Mouse (Mus musculus) midbrain, postnatal 0 days (tissue): ENCODE measurements around the gene St3gal3. TPM values are rescaled to one million over a fixed set of nuclear protein-coding genes. Genes with fewer than 3 reads are reported as not detected.

ENCODE experiments used
- ATAC-seq: fragments of 200-750 bp; cut with Nextera tagmentation; 2 replicates; pipeline ENCODE4 v1.8.0; 2017; ENCODE audit warnings: moderate number of reproducible peaks, mild to moderate bottlenecking, moderate TSS enrichment, moderate library complexity; ENCODE audit not compliant: low FRiP score
- DNase-seq: peaks from one replicate; pipeline ENCODE4 v3.0.0-alpha.2; 2015; ENCODE audit warnings: low spot score
- H3K27ac ChIP-seq: fragments of 300-500 bp; sonication (generic); 2 replicates; pipeline ENCODE4 v1.5.1; 2014; ENCODE audit warnings: low read depth, mild to moderate bottlenecking, low read length, mixed read lengths
- H3K27me3 ChIP-seq: fragments of 300-500 bp; sonication (generic); 2 replicates; pipeline ENCODE4 v1.6.1; 2014; ENCODE audit warnings: low read length, control low read depth, mixed read lengths; ENCODE audit not compliant: insufficient read depth
- H3K36me3 ChIP-seq: fragments of 300-500 bp; sonication (generic); 2 replicates; pipeline ENCODE4 v1.6.1; 2014; ENCODE audit warnings: low read length, control low read depth, mixed read lengths; ENCODE audit not compliant: insufficient read depth
- H3K4me1 ChIP-seq: fragments of 300-500 bp; sonication (generic); 2 replicates; pipeline ENCODE4 v1.6.1; 2014; ENCODE audit warnings: mild to moderate bottlenecking, control low read depth, antibody characterized with exemption, low read length, mixed read lengths; ENCODE audit not compliant: insufficient read depth
- H3K4me2 ChIP-seq: fragments of 300-500 bp; sonication (generic); 2 replicates; pipeline ENCODE4 v1.6.1; 2014; ENCODE audit warnings: low read depth, mild to moderate bottlenecking, low read length, mixed read lengths; ENCODE audit not compliant: poor library complexity, severe bottlenecking
- H3K4me3 ChIP-seq: fragments of 300-500 bp; sonication (generic); 2 replicates; pipeline ENCODE4 v1.5.1; 2014; ENCODE audit warnings: low read depth, mild to moderate bottlenecking, low read length, moderate library complexity
- H3K9ac ChIP-seq: fragments of 300-500 bp; sonication (generic); replicated peaks from 2 replicates; pipeline ENCODE4 v1.6.1; 2014; ENCODE audit warnings: mild to moderate bottlenecking, low read length, moderate library complexity, mixed read lengths; ENCODE audit not compliant: poor library complexity, severe bottlenecking
- H3K9me3 ChIP-seq: fragments of 300-500 bp; sonication (generic); 2 replicates; pipeline ENCODE4 v1.6.1; 2016; ENCODE audit warnings: low read length, control low read depth
- CTCF ChIP-seq: IDR thresholded peaks from 2 replicates; pipeline ENCODE4 v1.5.1; 2016; ENCODE audit warnings: antibody characterized with exemption, mild to moderate bottlenecking
- WGBS: fragments of 180-500 bp; shearing (Covaris S2); extraction: QIAGEN DNeasy Blood & Tissue Kit; methylation state at CpG from one replicate; pipeline ENCODE4 v1.1.7; 2014; 5-methylcytosine and 5-hydroxymethylcytosine counted together
- polyA plus RNA-seq: library from polyadenylated mRNA; unstranded; fragments of >200 nt; fragmentation: Nextera tagmentation; extraction: Ambion mirVana; gene quantifications from 2 replicates; pipeline ENCODE4 v1.2.1, GENCODE M21; 2015
- total RNA-seq: library from RNA; depleted of rRNA; stranded (reverse); fragments of >200 nt; gene quantifications from 2 replicates; pipeline ENCODE4 v1.2.3, GENCODE M21; 2014

Gene St3gal3
- total and polyA plus RNA-seq, 2 experiments from 2014 or later = 10.7 to 46.3 TPM

DNA sequence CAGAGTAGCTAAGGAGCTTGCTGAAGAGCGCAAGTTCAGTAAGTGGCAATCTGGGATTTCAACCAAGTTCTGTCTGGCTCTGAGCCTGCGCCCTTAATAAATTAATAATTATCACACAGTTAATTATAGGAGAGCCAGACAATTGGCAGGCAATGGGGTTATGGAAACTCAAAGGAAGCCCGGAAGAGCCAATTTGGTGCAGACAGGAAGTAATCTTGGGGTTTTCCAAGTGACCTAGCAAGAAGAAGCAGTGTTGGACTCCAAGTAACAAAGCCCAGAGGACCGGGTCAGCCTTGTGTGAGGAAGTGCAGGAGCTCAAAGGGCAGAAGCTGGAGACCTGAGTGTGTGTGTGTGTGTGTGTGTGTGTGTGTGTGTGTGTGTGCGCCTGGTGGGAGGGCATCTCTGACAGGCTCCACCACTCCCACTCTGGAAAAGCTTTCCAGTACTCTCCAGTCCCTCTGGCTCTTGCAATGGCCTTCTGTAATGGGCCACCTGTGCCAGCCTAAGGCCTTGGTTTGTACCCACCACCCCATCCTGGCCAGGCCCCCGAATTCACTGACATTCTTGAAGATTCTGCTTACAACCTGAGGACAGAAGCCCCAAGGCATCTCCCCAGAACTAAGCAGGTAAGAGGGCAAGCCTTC lies 103.5 kb downstream of the St3gal3 start:
- H3K4me3 ChIP-seq = no peak overlapping the region
- no peak overlapping the region for H3K27ac ChIP-seq
- no peak overlapping the region for H3K9ac ChIP-seq
- no peaks in the 10 kb centered on the region for H3K9me3 ChIP-seq
- TF ChIP-seq CTCF = no peak
- no peaks in the 10 kb centered on the region for H3K27me3 ChIP-seq
- no peak for ATAC-seq
- no peaks in the 10 kb centered on the region for H3K36me3 ChIP-seq
- WGBS = 87% methylated on average over 6 of the region's 6 CpGs
- H3K4me1 ChIP-seq = no peaks in the 10 kb centered on the region
- H3K4me2 ChIP-seq = no peak overlapping the region
- DNase-seq = peak; percentile 69

DNA sequence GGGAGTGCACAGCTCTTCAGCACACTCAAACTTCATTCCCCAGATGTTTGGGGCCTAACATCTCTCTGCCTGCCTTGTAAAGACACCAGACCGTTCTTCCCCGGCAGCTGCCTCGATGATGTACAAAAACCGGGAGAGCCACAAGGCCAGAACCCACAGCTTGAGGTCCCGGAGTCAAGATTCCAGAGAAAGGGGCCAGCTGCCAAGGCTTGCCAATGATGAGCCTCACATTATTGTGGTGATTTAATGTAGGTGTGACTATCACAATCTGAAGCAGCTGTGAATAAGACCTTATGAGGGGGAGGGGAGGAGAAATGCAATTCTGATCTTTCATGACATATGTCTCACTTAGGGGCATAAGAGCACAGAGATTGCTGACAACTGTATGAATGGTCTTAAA lies 104.4 kb downstream of the St3gal3 start:
- WGBS = 69% methylated on average over 5 of the region's 5 CpGs
- Histone ChIP-seq H3K36me3 (no peaks in the 10 kb centered on the region), H3K27ac (no peak overlapping the region)

DNA sequence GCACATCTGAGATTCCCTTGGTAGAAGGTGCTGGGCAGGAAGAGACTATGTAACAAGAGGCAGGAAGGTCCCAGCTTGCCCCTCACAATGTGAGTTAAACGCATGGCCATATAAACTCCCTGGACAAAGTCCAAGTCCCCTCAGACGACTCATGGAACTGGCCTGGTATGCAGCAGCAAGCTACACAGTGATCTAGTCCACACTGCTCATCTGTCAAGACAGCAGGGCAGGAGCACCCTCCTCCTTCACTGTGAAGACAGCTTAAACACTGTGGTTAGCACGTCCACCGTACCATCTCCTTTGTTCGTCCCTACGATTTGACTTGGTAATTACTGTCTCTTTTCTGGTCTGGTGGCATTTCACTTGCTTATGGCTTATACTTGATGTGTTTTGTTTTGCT lies 104.8 kb downstream of the St3gal3 start:
- WGBS = 43% methylated on average over 6 of the region's 6 CpGs
- DNase-seq (no peak), ATAC-seq (no peak)
- Histone ChIP-seq H3K9ac (no peak overlapping the region), H3K36me3 (no peaks in the 10 kb centered on the region), H3K9me3 (no peaks in the 10 kb centered on the region), H3K27me3 (no peaks in the 10 kb centered on the region), H3K27ac (no peak overlapping the region), H3K4me2 (no peak overlapping the region), H3K4me1 (no peaks in the 10 kb centered on the region), H3K4me3 (no peak overlapping the region)
- TF ChIP-seq CTCF = no peak

More for the DNA sequence above, 104.4 kb downstream of the St3gal3 start:
- Histone ChIP-seq H3K4me1 (no peaks in the 10 kb centered on the region), H3K4me3 (no peak overlapping the region), H3K27me3 (no peaks in the 10 kb centered on the region), H3K9me3 (no peaks in the 10 kb centered on the region), H3K9ac (no peak overlapping the region), H3K4me2 (no peak overlapping the region)
- no peak for TF ChIP-seq CTCF
- no peak for ATAC-seq
- DNase-seq = no peak

DNA sequence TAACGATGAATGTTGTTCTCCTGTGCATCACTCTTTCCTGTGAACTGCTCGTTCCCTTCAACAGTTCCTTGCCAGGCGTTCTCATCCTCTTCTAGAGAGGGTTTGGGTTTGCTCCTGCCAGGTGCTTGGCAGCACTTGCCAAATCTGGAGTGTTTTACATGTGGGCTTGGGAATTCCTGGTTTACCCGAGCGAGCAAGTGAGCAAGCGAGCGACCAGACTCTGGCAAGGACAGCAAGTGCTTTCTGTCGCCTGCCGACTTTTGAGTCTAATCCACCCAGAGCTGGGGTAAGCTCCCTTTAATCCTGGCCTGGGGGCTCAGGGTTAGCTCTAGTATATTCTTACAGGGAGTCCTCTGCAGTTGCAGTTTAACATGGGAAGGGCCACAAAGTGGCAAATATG lies 105.7 kb downstream of the St3gal3 start:
- Histone ChIP-seq H3K9ac (no peak overlapping the region), H3K27ac (no peak overlapping the region), H3K4me3 (no peak overlapping the region), H3K4me1 (no peaks in the 10 kb centered on the region), H3K9me3 (no peaks in the 10 kb centered on the region), H3K36me3 (no peaks in the 10 kb centered on the region), H3K4me2 (no peak overlapping the region), H3K27me3 (no peaks in the 10 kb centered on the region)
- no peak for ATAC-seq
- WGBS = 33% methylated on average over 9 of the region's 9 CpGs
- TF ChIP-seq CTCF = no peak
- DNase-seq = peak; percentile 14

GRCm38 (mm10) chr4:118025931-118026330 lies 108.8 kb downstream of the St3gal3 start:
- no peaks in the 10 kb centered on the region for H3K4me1 ChIP-seq
- no peaks in the 10 kb centered on the region for H3K27me3 ChIP-seq
- H3K4me3 ChIP-seq = no peak overlapping the region
- no peak overlapping the region for H3K4me2 ChIP-seq
- H3K27ac ChIP-seq = no peak overlapping the region
- no peak for TF ChIP-seq CTCF
- WGBS = 85% methylated on average over 7 of the region's 7 CpGs
- no peak for ATAC-seq
- no peak for DNase-seq
- H3K9me3 ChIP-seq = no peaks in the 10 kb centered on the region
- no peaks in the 10 kb centered on the region for H3K36me3 ChIP-seq
- H3K9ac ChIP-seq = no peak overlapping the region

DNA sequence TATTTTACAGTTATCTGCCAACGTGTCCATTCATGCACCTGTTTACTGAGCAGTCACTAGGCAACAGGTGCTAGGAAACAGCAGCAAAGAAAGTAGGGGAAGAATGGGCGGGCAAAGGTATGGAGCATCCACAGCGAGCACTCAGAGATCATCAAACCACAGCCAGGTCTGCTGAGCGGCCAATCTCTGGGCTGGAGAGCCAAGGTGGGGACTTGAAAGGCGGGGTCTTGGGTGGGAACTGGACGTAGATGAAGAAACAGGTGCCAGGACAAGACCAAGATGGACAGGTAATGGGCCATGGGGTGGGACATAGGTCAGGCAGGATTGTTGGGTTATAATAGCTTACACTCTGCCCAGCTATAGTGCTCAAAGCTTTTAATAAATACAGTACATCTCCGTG lies 109.3 kb downstream of the St3gal3 start:
- Histone ChIP-seq H3K4me1 (no peaks in the 10 kb centered on the region), H3K27ac (no peak overlapping the region), H3K9ac (no peak overlapping the region), H3K4me3 (no peak overlapping the region), H3K9me3 (no peaks in the 10 kb centered on the region), H3K27me3 (no peaks in the 10 kb centered on the region), H3K36me3 (no peaks in the 10 kb centered on the region), H3K4me2 (no peak overlapping the region)
- DNase-seq (no peak), ATAC-seq (no peak)
- WGBS = 93% methylated on average over 7 of the region's 7 CpGs
- no peak for TF ChIP-seq CTCF
